Mouse (Mus musculus): ENCODE results near the gene Spaar. TPM values are rescaled to one million over a fixed set of nuclear protein-coding genes. Genes with fewer than 3 reads are reported as not detected.

Spaar gene
- polyA plus RNA-seq, 1 experiment from 2014 or later = not detected

DNA sequence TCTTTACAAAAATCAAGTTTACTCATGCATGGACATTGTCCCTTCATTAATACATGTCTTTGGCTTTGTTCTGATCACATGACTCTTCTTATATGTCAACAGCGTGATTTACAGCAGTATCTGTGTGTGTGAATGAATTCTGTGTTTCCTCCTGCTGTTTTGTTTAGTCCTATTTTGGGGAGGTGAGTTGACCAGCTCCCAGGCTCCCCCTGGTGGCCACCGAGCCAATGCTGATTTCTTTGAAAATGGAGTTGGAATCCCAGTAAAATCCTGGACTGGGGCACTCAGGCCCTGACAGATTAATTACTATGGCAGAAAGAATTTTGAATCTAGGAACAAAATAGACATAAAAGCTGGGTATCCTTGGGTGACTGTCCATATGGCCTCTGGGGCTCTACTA lies 18.0 kb upstream of the Spaar start:
- ATAC-seq (ENCODE audit: low FRiP score) = no peak

DNA sequence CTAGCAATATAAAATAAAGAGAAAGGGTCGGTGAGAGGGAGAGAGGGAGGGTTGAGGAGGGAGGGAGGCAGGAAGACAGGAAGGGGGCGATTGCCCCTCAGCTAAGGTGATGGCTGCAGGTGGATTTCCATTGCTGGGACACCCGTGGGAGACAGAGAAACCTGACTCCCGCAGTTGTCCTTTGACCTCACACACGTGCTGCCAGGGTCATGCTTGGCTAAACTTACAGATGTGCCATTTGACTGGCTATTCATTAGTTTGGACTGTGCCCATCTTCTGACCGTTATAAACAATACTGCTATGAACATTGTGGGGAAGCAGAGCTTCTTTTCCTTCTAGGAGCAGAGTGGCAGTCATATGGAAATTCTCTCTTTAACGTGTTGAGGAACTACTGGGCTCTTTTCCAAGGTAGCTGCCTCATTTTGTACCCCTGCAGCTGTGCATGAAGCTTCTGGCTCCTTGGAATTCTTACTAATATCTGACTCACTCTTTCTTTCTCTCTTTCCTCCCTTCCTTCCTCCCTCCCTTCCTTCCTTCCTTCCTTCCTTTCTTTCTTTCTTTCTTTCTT lies 16.1 kb upstream of the Spaar start:
- H3K4me2 ChIP-seq = no peak overlapping the region
- no peaks in the 10 kb centered on the region for H3K4me1 ChIP-seq
- no peak overlapping the region for H3K9ac ChIP-seq
- no peak for ATAC-seq (ENCODE audit: low FRiP score)
- WGBS = 47% methylated on average over 7 of the region's 7 CpGs
- no peaks in the 10 kb centered on the region for H3K9me3 ChIP-seq
- H3K4me3 ChIP-seq (replicated peaks) = no peak overlapping the region
- no peaks in the 10 kb centered on the region for H3K27me3 ChIP-seq
- H3K36me3 ChIP-seq (replicated peaks) = no peaks in the 10 kb centered on the region
- no peak overlapping the region for H3K27ac ChIP-seq

More for the DNA sequence above, 18.0 kb upstream of the Spaar start:
- Histone ChIP-seq H3K4me2 (no peak overlapping the region), H3K36me3 (replicated peaks) (no peaks in the 10 kb centered on the region), H3K4me1 (peaks cover 3% of the 10 kb centered on the region; the same call in 1 of the 2 replicates), H3K27me3 (no peaks in the 10 kb centered on the region), H3K27ac (no peak overlapping the region), H3K9me3 (no peaks in the 10 kb centered on the region), H3K9ac (no peak overlapping the region), H3K4me3 (replicated peaks) (no peak overlapping the region)
- WGBS = 0% methylated on average over 2 of the region's 2 CpGs

DNA sequence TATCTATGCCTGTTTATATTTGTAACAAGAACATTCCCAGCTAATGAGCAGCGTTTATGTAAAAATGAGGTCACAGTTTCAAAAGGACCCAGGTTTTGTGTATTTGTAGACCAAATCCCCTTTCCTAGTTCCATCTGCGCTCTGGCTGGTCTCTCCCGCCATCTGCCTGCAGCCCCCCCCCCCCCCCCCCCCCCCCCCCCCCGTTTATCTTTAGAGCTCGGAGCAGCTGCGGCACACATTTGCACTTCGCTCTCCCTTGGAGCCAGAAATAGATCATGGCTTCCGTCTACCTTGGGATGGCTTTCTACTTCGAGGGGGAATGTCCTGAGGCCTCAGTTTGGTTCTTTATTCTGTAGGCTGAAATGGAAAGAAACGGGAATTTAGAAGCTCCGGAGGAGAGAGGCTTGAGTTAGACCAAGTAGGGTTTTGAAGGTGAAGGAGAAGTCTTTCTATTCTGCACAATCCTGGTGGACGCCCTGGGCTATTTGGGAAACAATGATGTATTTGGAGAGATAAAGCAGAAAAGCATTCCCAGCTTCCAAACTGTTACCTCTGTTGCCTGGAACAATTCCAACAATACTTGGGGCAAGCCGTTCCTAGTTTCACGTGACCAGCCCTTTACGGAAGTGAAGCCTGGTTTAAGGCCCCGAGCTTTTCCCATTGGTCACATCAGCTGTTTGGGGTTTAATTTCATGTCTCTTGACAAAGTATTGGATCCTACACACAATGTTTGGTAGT lies 9.2 kb upstream of the Spaar start:
- Histone ChIP-seq H3K27me3 (no peaks in the 10 kb centered on the region), H3K4me1 (peaks cover 4% of the 10 kb centered on the region; the same call in 1 of the 2 replicates), H3K27ac (0 out of 2 replicates have a peak overlapping the region, but pooled peaks have one; percentile 43), H3K9me3 (no peaks in the 10 kb centered on the region), H3K9ac (no peak overlapping the region), H3K36me3 (replicated peaks) (no peaks in the 10 kb centered on the region), H3K4me2 (no peak overlapping the region), H3K4me3 (replicated peaks) (no peak overlapping the region)
- 70% methylated on average over 13 of the region's 16 CpGs for WGBS
- 0 out of 2 replicates have a peak, but pooled peaks have one; percentile 4 for ATAC-seq (ENCODE audit: low FRiP score)

DNA sequence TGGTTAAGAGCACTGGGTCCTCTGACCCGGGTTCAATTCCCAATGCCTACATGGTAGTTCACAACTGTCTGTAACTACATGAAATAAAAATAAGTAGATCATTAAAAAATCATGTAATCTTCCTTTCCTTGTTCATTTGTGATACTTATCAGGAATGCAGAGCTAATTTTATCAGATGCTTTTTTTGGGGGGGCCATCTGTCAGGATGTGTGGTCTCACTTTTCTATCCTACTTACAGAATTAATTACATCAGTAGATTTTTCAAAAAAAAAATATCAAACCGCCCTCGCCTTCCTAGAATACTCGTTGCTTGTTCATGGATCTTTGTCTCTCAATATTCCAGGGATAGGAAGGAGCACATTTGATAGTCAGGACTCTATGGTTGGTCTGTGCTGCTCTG lies 7.6 kb upstream of the Spaar start:
- Histone ChIP-seq H3K27ac (no peak overlapping the region), H3K4me2 (no peak overlapping the region), H3K4me1 (peaks cover 4% of the 10 kb centered on the region; the same call in 1 of the 2 replicates), H3K9me3 (no peaks in the 10 kb centered on the region), H3K9ac (no peak overlapping the region), H3K36me3 (replicated peaks) (no peaks in the 10 kb centered on the region), H3K27me3 (no peaks in the 10 kb centered on the region), H3K4me3 (replicated peaks) (no peak overlapping the region)
- 84% methylated on average over 4 of the region's 4 CpGs for WGBS
- ATAC-seq (ENCODE audit: low FRiP score) = no peak

DNA sequence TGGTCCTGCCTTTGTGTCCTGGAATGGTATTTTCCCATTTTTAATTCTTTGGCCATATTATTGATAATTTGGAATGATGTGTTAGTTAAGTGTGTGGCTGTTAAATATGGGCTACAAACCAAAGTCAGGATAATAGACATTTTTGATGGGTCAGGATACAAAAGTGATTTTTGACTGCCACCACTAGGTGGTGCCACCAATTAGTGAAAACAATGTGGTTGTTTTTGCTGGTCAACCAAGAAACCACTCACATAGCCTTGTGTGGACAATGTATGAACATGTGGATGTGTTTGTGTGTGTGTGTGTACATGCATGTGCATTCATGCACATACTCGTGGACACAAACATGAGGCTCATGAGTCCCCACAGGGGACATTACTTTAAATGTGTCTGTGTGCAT lies 5.1 kb upstream of the Spaar start:
- WGBS = 41% methylated on average over 1 of the region's 1 CpGs
- H3K9ac ChIP-seq = no peak overlapping the region

DNA sequence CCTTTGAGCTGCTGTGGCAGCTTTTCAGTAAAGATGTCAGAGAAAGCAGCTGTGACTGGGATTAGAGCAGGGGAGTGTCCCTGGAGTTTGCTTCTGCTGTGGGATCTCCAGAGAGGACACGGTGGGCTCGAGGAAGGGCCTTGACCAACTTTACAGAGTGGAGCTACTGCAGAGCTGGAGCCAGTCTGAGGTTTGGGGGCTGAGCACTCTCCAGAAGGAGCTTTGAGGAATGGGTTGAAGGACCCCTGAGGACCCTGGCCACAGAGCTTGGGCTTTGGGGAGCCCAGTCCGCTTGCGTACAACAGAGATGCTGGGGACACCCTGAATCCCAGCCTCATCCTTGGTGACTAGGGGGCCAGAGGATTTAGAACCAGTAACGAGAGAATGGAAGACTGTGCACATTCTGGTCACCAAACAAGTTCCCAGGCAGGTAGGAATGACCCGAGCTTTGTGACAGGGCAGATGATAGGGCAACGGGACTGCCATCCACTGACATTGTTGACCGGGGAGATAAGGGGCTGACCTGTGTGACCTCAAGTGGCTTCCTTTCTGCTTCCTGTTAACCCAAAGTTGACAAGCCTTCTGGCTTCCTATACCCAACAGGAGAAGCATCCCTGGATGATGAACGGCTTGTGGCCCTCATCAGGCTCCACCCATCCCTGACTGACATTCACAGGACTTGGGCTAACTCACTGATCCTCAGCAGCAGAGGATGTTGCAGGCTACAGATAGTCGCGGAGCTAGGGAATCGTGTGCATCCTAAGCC lies 3.4 kb upstream of the Spaar start:
- Histone ChIP-seq H3K4me2 (no peak overlapping the region), H3K36me3 (replicated peaks) (no peaks in the 10 kb centered on the region), H3K9ac (no peak overlapping the region), H3K27ac (no peak overlapping the region), H3K4me3 (replicated peaks) (no peak overlapping the region), H3K4me1 (0 out of 2 replicates have a peak, but pooled peaks cover 3% of the 10 kb centered on the region), H3K27me3 (0 out of 2 replicates have a peak, but pooled peaks cover 3% of the 10 kb centered on the region), H3K9me3 (no peaks in the 10 kb centered on the region)
- ATAC-seq (ENCODE audit: low FRiP score) = no peak
- 72% methylated on average over 12 of the region's 12 CpGs for WGBS

More for the DNA sequence above, 5.1 kb upstream of the Spaar start:
- H3K27ac ChIP-seq = no peak overlapping the region
- ATAC-seq (ENCODE audit: low FRiP score) = no peak
- no peaks in the 10 kb centered on the region for H3K36me3 ChIP-seq (replicated peaks)
- H3K4me3 ChIP-seq (replicated peaks) = no peak overlapping the region
- H3K27me3 ChIP-seq = no peaks in the 10 kb centered on the region
- H3K9me3 ChIP-seq = no peaks in the 10 kb centered on the region
- H3K4me1 ChIP-seq = peaks cover 4% of the 10 kb centered on the region; the same call in 1 of the 2 replicates
- H3K4me2 ChIP-seq = no peak overlapping the region

DNA sequence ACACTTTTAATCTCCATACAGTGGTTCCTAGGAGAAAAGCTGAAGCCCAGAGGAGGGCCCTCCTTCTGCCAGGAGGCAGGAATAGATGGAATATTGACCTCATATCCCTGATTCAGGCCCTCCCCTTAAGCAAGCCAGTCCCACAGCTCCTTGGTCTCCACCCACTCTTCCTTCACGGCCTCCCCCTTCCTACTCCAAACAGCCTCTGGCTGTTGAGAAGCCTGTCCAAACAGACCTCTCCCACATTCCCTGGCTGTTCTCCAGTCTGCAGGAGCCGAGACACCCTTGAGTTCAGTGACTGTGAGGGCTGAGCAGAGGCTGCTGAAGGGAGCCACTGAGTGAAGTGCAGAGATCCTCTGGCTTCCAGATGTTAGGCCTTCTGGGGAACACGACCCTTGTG lies 2.8 kb upstream of the Spaar start, which contains the start of gene Hrct1:
TSS of gene Hrct1 (plus strand) at position 194 of the 400 bp plus-strand sequence.
- Histone ChIP-seq H3K4me3 (replicated peaks) (no peak within 1 kb of the TSS), H3K4me1 (0 out of 2 replicates have a peak, but pooled peaks cover 3% of the 10 kb centered on the region), H3K27ac (no peak within 1 kb of the TSS), H3K27me3 (0 out of 2 replicates have a peak, but pooled peaks cover 3% of the 10 kb centered on the region), H3K36me3 (replicated peaks) (no peaks in the 10 kb centered on the region), H3K9ac (no peak within 1 kb of the TSS), H3K9me3 (no peaks in the 10 kb centered on the region), H3K4me2 (no peak within 1 kb of the TSS)
- 61% methylated on average over 3 of the region's 3 CpGs for WGBS
- ATAC-seq (ENCODE audit: low FRiP score) = no peak

DNA sequence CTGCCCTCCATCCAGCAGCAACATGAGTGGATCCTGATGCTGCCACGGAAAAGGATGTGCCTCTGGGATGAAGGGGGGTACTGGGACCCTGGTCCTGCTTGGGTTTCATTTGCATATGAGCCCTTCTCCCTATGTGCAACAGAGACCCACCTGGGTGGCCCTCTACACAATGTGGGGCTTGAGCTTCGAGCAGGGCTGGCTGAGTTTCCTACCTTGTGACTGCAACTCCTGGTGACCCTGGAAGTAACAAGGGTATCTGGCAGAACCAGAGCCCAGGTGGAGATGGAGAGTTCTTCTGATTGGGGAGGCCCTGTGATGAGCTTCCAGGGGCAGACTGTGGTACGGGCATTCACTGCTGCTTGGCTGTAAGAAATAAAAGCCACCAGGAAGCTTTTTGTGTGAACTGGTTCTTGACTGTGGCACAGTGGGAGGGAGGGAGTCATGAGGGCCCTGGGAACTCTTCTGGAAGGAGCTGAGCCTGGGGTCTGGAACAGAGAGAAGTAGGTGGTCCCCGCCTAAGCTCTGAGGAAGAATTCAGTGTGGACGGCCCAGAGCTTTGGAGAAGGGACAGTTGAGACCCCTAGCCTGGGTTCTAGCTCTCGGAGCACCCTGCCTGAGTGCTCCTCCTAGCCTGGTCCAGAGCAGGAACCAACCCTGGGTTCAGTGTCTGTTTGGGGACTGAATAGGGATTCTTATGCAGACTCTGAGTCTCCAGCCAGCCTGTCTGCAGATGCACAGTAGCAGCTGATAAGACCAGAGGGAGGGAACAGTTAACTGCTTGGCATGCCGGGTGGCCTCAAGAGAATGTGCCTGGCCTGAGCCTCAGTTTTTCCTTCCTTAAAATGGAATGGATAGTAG lies 1.9 kb upstream of the Spaar start:
- Histone ChIP-seq H3K4me3 (replicated peaks) (no peak overlapping the region), H3K36me3 (replicated peaks) (no peaks in the 10 kb centered on the region), H3K27me3 (0 out of 2 replicates have a peak, but pooled peaks cover 3% of the 10 kb centered on the region), H3K9ac (no peak overlapping the region), H3K4me1 (0 out of 2 replicates have a peak, but pooled peaks cover 3% of the 10 kb centered on the region), H3K4me2 (no peak overlapping the region), H3K9me3 (no peaks in the 10 kb centered on the region), H3K27ac (no peak overlapping the region)
- 72% methylated on average over 7 of the region's 7 CpGs for WGBS
- no peak for ATAC-seq (ENCODE audit: low FRiP score)

DNA sequence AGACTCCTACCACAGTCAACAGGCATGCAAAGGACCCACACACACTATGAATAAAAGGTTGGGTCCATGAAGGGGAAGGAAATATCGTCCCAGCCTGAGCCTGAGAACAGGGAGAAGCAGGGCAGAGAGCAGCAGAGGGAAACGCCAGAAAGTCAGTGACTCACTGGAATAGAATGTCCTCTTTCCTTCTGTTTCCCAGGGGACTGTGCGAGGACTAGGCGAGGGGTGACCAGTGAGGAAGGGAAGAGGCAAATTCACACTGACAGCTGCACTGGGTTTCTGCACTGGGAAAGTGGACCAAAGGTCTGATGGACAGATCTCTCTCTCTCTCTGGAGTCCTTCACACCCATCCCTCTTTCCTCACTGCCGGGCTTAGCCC lies 1.3 kb upstream of the Spaar start:
- no peaks in the 10 kb centered on the region for H3K36me3 ChIP-seq (replicated peaks)
- no peak for ATAC-seq (ENCODE audit: low FRiP score)
- 0 out of 2 replicates have a peak, but pooled peaks cover 3% of the 10 kb centered on the region for H3K27me3 ChIP-seq
- H3K4me3 ChIP-seq (replicated peaks) = no peak overlapping the region
- no peak overlapping the region for H3K27ac ChIP-seq
- no peak overlapping the region for H3K9ac ChIP-seq
- no peak overlapping the region for H3K4me2 ChIP-seq
- H3K9me3 ChIP-seq = no peaks in the 10 kb centered on the region
- 0 out of 2 replicates have a peak, but pooled peaks cover 3% of the 10 kb centered on the region for H3K4me1 ChIP-seq
- 69% methylated on average over 5 of the region's 5 CpGs for WGBS

DNA sequence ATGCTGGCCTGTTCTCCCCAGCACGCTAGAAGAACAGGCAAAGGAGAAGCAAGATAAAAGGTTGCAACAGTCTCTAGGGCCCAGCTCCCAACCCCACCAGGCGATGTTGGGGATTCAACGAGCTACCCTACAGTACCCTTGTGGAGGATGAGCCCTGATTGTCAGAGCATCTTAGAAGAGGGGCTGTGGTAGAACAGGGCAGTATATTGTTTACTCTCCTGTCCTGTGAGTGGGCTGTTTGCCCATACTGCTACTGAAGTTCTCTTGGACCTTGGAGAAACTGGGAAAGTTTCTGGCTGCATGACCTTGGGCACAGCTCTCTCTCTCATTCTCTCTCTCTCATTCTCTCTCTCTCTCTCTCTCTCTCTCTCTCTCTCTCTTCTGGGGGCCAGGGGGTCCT lies 708 bp upstream of the Spaar start:
- WGBS = 80% methylated on average over 3 of the region's 3 CpGs
- H3K9me3 ChIP-seq = no peaks in the 10 kb centered on the region
- no peaks in the 10 kb centered on the region for H3K36me3 ChIP-seq (replicated peaks)
- H3K4me1 ChIP-seq = 0 out of 2 replicates have a peak, but pooled peaks cover 3% of the 10 kb centered on the region
- H3K27me3 ChIP-seq = 0 out of 2 replicates have a peak, but pooled peaks cover 3% of the 10 kb centered on the region
- no peak overlapping the region for H3K9ac ChIP-seq
- H3K4me2 ChIP-seq = no peak overlapping the region
- no peak overlapping the region for H3K4me3 ChIP-seq (replicated peaks)
- ATAC-seq (ENCODE audit: low FRiP score) = no peak
- no peak overlapping the region for H3K27ac ChIP-seq

DNA sequence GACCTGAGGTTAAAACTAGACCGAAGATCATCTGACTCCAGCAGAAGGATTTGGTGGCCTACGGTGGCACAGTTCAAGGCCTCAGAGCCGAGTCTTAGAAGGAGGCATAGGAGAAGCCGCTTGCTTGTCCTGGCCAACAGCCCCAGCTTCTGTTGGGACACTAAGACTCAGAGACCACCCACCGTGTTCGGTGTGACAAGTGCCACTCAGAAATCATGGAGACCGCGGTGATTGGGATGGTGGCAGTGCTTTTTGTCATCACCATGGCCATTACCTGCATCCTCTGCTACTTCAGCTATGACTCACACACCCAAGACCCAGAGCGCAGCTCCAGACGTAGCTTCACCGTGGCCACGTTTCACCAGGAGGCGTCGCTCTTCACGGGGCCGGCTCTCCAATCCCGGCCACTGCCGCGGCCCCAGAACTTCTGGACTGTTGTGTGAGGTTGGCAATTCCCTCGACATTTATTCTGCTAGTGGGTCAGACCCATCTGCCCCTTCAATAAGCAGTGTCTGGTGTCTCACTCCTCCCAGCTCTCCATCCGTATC lies 990 bp downstream of the Spaar start:
- Histone ChIP-seq H3K9ac (no peak overlapping the region), H3K27me3 (0 out of 2 replicates have a peak, but pooled peaks cover 3% of the 10 kb centered on the region), H3K4me1 (0 out of 2 replicates have a peak, but pooled peaks cover 3% of the 10 kb centered on the region), H3K27ac (no peak overlapping the region), H3K9me3 (no peaks in the 10 kb centered on the region), H3K4me2 (no peak overlapping the region), H3K36me3 (replicated peaks) (no peaks in the 10 kb centered on the region), H3K4me3 (replicated peaks) (no peak overlapping the region)
- WGBS = 74% methylated on average over 21 of the region's 21 CpGs
- no peak for ATAC-seq (ENCODE audit: low FRiP score)
